Mouse (Mus musculus) layer of hippocampus, adult 9-10 months (tissue): ENCODE results near the gene Ston1.

Source experiments
- DNase-seq: peaks from one replicate; pipeline ENCODE4 v3.0.0; 2022; ENCODE audit warnings: low spot score

Ston1 gene

DNA sequence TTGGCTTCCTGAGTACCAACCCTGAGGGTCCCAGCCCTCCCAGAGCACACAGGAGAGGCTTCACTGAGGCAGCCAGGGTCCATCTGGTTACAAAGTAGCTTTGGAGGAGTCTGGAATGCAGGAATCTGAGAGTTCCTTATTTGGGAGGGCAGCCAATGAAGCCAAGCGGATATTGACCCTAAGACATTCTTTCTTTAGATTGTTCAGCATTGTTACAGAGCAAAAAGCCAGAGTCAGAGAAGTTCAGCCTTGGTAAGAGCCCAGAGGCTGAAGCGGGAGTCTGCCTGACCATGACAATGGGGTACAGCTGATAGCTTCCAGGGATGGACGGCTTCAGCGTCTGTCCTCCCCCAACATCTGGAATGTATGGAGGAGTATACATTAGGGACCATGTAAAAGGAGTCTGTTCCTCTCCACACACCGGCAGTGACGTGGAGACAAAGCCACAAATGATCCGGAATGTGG lies 28.9 kb downstream of the Ston1 start:
- DNase-seq, result no peak

DNA sequence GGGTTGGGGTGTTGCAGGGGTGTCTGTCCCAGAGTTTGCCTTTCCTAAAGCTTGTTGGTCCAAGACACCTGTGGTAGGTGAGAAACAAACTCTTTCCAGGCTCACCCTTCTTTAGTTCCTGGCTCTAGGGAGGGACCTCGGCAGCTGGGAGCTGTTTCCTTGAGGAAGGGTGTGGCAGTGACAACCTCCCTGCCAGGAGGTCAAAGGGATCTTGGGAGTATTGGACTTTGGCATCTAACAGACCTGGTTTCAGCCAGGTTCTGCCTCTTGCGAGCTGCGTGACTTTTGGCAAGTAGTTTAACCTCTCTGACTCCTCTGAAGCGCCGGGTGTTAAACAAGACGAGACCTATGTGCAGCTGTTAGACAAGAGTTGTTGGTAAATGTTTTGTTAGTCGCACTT lies 29.7 kb downstream of the Ston1 start:
- no peak for DNase-seq

- DNase-seq, result no peak
Observed at GRCm38 (mm10) chr17:88628676-88629380, 31.3 kb downstream of the Ston1 start.

DNA sequence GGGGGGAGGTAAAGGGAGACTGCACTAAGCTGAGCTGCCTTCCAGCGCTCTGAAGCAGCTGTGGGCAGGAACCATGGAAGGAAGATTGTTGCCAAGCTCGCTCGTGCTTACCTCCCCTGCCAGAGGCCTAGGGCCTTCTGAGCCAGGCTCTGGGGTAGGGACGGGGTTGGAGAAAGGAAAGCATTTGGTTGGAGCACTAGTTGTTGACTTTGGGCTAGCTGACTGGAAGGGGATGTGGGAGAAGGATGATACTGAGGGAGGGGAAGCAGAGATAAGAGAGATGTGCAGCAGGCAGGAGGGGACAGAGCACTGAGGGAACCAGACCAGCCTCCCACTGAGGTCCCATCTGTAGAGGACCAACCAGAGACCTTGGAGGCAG lies 31.9 kb downstream of the Ston1 start:
- DNase-seq, result no peak

GRCm38 (mm10) chr17:88629931-88630553 lies 32.6 kb downstream of the Ston1 start:
- DNase-seq, result no peak

DNA sequence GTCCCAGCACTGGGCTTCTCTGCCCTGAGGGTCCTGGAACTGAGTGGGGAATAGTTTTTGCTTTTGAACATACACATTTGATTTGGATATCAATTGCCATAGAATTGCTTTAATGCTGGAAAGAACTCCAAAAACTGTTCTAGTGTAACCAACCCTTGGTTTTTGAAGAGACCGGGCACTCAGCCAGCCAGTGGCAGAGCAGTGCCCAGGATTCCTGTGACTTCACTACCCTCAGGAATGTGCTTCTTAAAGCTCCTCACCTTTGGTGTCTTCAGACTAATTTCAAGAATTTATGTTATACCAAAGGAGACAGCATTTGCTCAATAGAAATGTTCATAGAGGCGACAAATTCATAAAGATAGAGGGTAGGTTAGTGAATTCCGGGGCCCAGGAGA lies 33.1 kb downstream of the Ston1 start:
- DNase-seq, result no peak

DNA sequence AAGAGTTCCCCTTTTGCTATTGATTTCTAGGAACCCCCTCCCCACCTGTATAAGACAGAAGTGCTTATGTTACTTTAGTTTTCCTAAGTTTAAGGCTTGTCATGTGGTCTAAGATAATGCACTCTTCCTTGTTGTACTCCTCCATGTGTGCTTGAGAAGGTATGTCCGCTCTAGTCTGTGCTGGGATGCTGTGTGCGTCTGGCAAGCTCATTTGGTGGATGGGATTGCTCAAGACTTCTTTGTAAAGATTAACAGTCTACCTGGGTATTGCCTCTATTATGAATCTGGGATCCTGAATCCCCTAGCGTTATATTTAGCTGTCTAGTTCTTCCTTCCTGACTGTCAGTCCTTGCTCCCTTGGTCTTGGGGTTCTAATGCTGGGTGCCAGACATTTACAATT lies 35.1 kb downstream of the Ston1 start:
- DNase-seq, result no peak

GRCm38 (mm10) chr17:88636076-88636475 lies 38.6 kb downstream of the Ston1 start:
- DNase-seq, result no peak

DNA sequence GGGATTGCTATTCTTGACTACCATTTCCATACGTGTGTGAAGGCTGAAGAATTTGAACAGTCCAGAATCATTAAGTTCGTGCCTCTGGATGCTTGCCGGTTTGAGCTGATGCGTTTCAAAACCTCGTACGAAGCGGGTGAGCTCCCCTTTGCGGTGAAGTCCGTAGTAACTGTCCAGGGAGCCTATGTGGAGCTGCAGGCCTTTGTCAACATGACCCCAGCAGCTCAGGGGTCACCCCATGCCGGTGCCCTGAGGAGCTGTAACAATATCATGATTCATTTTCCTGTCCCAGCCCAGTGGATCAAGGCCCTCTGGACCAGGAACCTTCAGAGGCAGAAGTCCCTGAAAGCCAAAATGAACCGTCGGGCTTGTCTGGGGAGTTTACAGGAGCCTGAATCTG lies 39.1 kb downstream of the Ston1 start:
- DNase-seq, result no peak

DNA sequence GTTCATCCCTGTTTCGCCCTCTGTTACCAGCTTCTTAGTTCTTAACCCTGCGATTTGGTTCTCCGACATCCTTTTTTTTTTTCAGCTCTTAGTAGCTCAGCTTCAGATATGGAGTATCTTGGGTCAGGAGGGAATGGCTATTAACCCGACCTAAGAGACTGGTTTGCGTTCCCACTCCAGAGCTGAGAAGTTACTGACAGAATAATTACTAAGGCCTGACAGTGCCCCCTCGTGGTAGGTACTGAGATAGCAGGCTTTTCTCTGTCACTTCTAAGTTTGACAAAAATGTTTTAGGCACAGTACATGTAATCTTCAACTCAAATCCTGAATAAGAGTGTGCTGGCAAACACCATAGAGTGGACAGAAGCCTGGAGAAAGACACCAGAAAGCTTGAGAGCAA lies 43.5 kb downstream of the Ston1 start:
- peak; percentile 55 for DNase-seq

GRCm38 (mm10) chr17:88641836-88642235 lies 44.4 kb downstream of the Ston1 start:
- no peak for DNase-seq

DNA sequence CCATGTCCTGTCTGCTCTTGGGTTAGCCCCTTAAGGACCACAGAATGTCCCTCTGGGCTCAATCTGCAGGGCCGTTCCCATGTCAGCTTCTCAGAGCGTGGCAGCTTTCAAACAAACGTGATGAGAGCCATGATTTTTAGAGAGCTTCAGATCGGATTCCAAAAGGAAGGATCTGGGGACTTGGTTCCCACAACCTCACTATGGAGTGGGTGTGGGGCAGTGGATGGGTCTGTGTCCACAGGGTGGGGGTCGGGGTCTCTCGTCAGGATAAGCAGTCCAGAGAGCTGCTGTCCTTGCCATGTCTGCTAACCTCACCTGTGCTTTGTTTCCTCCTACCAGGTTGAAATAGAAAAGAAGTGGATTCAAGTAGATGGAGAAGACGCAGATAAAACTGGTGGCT lies 47.4 kb downstream of the Ston1 start:
- DNase-seq, result no peak

DNA sequence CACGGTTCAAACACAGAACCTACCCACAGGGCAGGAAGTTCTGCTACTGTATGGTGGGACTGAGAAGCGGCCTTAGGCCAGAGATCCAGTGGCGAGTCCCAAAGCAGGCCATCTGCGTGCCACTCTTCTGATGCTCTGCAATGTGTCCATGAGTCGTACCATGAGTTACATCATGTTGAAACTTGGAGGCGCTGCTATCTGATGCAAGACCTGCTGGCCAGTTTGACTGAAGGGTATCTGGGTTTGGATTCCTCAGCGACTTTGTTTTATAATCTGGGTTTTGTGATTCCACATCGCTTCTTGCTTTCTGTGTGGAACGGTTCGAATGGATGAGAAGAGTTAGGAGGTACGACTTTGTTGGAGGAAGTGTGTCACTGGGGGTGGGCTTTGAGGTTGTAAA lies 47.8 kb downstream of the Ston1 start:
- DNase-seq, result no peak

DNA sequence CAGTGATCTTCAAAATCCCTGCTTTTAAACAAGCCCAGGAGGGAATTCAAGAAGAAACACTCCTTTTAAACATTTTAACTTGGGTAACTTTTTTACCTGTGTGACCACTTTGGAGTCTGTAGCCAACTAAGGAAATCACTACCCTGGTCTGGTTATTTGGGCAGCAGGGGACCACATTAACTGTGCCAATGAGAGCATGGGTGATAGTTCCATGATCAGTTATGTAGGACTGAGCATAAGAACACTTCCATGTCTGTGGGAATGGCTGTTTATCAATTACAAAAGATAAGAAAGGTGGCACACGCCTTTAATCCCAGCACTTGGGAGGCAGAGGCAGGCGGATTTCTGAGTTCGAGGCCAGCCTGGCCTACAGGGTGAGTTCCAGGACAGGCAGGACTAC lies 49.7 kb downstream of the Ston1 start:
- no peak for DNase-seq

DNA sequence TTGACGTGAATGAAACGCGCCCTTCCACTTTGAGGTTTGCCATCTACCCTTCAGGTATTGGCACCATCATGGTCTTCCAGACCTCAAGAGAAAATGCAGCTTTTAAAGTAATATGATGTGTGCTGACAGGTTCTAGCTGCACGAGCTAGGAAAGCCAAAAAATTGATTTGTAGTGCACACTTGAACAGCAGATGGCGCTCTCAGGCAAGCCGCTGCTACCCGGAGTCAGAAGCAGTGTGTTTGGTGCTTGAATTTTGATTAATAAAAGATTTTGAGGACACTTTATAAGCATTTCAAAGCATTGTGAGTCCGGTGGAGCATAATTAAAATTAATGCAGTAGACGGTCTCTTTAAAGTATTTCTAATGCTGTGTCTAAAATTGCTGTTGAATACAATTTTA lies 54.5 kb downstream of the Ston1 start:
- peak; percentile 65 for DNase-seq

- peak; percentile 86 for DNase-seq
Observed at GRCm38 (mm10) chr17:88652702-88653374, 55.4 kb downstream of the Ston1 start.

- DNase-seq, result no peak
Observed at GRCm38 (mm10) chr17:88653375-88653769, 55.9 kb downstream of the Ston1 start.

DNA sequence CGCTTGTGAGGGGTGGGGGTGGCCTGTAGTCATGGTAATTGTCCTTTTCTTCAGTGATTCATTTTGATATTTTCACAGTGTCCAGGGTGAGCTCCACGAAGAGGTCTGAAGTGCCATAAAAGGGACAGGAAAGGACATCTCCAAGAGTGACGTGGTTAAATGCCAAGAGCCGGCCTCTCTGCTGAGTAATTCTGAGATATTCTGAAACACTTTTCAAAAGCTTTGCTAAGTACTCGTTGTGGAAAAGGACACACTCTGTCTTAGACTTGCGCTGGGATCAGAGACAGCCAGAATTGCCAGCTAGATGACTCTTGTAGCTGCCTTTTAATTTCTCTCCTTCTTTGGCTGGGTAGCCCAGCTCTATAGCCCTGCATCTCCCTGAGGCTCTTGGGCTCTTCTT lies 61.0 kb downstream of the Ston1 start:
- DNase-seq, result no peak

DNA sequence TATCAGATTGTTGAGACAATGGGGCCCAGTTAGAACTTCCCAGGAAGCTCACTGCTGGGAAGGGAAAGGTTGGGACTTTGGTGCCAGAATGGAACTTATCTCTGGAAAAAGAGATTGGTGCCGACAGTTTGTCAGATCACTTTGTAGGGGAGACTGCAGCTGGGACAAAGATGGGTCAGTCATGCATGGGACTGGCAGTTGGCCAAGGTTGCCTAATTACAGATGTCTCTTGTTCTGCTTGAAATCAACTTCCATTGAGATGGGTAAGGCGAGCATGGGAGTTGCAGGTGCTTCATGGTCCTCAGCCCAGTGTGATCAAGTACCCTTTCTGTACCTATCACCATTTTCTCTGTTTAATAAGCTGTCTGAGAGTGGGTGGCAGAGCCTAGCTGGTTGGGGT lies 68.6 kb downstream of the Ston1 start:
- DNase-seq, result no peak

DNA sequence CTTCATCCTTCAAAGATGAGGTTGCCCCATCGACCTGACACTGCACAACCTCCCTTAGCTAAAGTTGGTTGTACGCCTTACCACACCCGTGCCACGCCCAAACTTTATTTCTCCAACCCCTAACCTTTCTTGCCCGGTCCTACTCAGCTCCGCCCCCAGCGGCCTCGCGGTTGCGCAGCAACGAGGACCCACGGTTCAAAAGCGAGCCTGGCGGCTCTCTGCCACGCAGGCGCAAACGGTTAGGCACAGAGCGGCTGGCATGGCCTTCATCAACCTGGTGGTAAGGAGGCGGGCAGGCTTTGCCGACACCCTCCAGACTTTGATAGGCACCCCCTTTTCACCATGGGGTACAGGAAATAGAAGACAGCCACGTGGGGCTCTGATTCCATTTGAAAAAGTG lies 71.0 kb downstream of the Ston1 start, which contains the start of gene Gtf2a1l:
Gtf2a1l (plus strand) TSS at position 209 of the 400 bp plus-strand sequence.
- peak; percentile 26 for DNase-seq

DNA sequence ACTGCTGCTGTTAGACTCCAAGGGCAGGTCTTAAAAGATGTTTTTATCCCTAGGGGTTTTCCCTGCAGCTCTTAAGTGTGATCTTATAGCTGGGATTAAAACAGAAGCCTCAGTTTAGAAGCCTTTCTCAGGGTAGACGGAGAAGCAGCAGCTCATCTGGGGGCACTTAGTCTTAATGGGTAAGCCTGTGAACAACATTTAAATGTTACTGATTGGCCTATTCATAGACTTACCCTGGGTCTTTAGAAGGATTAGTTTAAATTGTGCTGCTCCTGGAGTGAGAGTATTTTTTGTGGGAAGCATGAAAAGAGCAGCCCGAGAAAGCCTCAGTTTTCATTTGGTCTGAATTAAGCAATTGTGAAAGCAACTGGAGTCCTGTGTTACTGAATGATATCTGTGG lies 72.4 kb downstream of the Ston1 start:
- DNase-seq, result no peak

DNA sequence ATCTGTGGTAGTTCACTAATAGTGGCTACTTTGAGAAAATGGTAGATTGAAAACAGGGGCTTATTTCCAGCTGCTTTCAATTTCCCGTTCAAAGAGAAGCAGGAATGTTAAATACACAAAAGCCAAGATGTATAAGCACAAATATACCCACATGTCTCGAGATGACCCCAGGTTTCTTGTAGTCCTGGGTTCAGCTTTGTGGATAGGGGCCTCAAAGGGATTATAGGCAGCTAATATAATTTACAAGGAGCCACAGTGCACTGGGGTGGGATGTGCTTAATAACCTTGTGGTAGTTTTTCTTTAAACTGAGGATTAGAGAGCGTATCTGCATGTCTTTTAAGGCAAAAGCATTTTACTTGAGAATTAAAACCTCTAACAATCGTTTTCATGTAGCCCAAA lies 73.3 kb downstream of the Ston1 start:
- DNase-seq, result no peak
